Mouse (Mus musculus) neural tube, embryonic 11.5 days (tissue): Measurements from ENCODE around the gene Scnn1g. TPM values are rescaled to one million over a fixed set of nuclear protein-coding genes. Genes with fewer than 3 reads are reported as not detected.

Experiments
- ATAC-seq: fragments of 200-750 bp; cut with Nextera tagmentation; 2 replicates; pipeline ENCODE4 v1.8.0; 2017; ENCODE audit warnings: moderate number of reproducible peaks, mild to moderate bottlenecking, moderate TSS enrichment, moderate library complexity; ENCODE audit not compliant: insufficient read depth, low FRiP score, low TSS enrichment
- DNase-seq: peaks from one replicate; pipeline ENCODE4 v3.0.0-alpha.2; 2015; ENCODE audit warnings: low spot score
- H3K27ac ChIP-seq: fragments of 300-500 bp; sonication (generic); 2 replicates; pipeline ENCODE4 v1.5.1; 2014; ENCODE audit warnings: low read depth, mild to moderate bottlenecking, low read length
- H3K27me3 ChIP-seq: fragments of 300-500 bp; sonication (generic); 2 replicates; pipeline ENCODE4 v1.6.1; 2014; ENCODE audit warnings: mild to moderate bottlenecking, low read length, mixed read lengths; ENCODE audit not compliant: control insufficient read depth, insufficient read depth
- H3K36me3 ChIP-seq: fragments of 300-500 bp; sonication (generic); 2 replicates; pipeline ENCODE4 v1.6.1; 2014; ENCODE audit warnings: mild to moderate bottlenecking, low read length, moderate library complexity, mixed read lengths; ENCODE audit not compliant: control insufficient read depth, insufficient read depth
- H3K4me1 ChIP-seq: fragments of 300-500 bp; sonication (generic); 2 replicates; pipeline ENCODE4 v1.6.1; 2014; ENCODE audit warnings: low read length, mixed read lengths; ENCODE audit not compliant: control insufficient read depth, insufficient read depth
- H3K4me2 ChIP-seq: fragments of 300-500 bp; sonication (generic); 2 replicates; pipeline ENCODE4 v1.6.1; 2014; ENCODE audit warnings: low read depth, mild to moderate bottlenecking, moderate library complexity
- H3K4me3 ChIP-seq: fragments of 300-500 bp; sonication (generic); 2 replicates; pipeline ENCODE4 v1.5.1; 2014; ENCODE audit warnings: low read depth, low read length
- H3K9ac ChIP-seq: fragments of 300-500 bp; sonication (generic); 2 replicates; pipeline ENCODE4 v1.6.1; 2014; ENCODE audit warnings: mild to moderate bottlenecking, low read length
- H3K9me3 ChIP-seq: fragments of 300-500 bp; sonication (generic); 2 replicates; pipeline ENCODE4 v1.6.1; 2016; ENCODE audit warnings: low read length; ENCODE audit not compliant: control insufficient read depth
- WGBS: fragments of 180-500 bp; shearing (Covaris S2); extraction: QIAGEN DNeasy Blood & Tissue Kit; methylation state at CpG from one replicate; pipeline ENCODE4 v1.1.7; 2014; 5-methylcytosine and 5-hydroxymethylcytosine counted together
- polyA plus RNA-seq: library from polyadenylated mRNA; unstranded; fragments of >200 nt; fragmentation: Nextera tagmentation; extraction: Ambion mirVana; gene quantifications from 2 replicates; pipeline ENCODE4 v1.2.1, GENCODE M21; 2014

The Scnn1g gene
- polyA plus RNA-seq, 1 experiment from 2014 or later: 0.07 TPM

- peak overlapping the region; percentile 99 for H3K4me2 ChIP-seq
- H3K9ac ChIP-seq: no peak overlapping the region
- WGBS: 92% methylated on average over 2 of the region's 2 CpGs
These were observed 29.2 kb upstream of the Scnn1g start for GRCm38 (mm10) chr7:121705051-121705450.

GRCm38 (mm10) chr7:121706411-121707072, 27.7 kb upstream of the Scnn1g start:
- ATAC-seq: peak; percentile 22
- WGBS: under 1% methylated on average over 49 of the region's 77 CpGs

More at GRCm38 (mm10) chr7:121705051-121705450, 29.2 kb upstream of the Scnn1g start:
- peaks cover 11% of the 10 kb centered on the region for H3K4me1 ChIP-seq
- no peaks in the 10 kb centered on the region for H3K36me3 ChIP-seq
- no peaks in the 10 kb centered on the region for H3K27me3 ChIP-seq
- H3K27ac ChIP-seq: no peak overlapping the region
- ATAC-seq: no peak
- DNase-seq: no peak
- H3K9me3 ChIP-seq: no peaks in the 10 kb centered on the region
- no peak overlapping the region for H3K4me3 ChIP-seq

GRCm38 (mm10) chr7:121707073-121707667, 27.1 kb upstream of the Scnn1g start, which contains the start of gene Usp31:
TSS of gene Usp31 (minus strand) at chr7:121707253.
- Histone ChIP-seq H3K27ac (peak within 1 kb of the TSS; percentile 87), H3K36me3 (no peaks in the 10 kb centered on the region), H3K9me3 (no peaks in the 10 kb centered on the region), H3K27me3 (no peaks in the 10 kb centered on the region), H3K4me2 (peak within 1 kb of the TSS; percentile 99), H3K9ac (peak within 1 kb of the TSS; percentile 89), H3K4me3 (peak within 1 kb of the TSS; percentile 86), H3K4me1 (peaks cover 11% of the 10 kb centered on the region)
- peak; percentile 98 for ATAC-seq
- DNase-seq: peak; percentile 96
- WGBS: under 1% methylated on average over 44 of the region's 82 CpGs

More at GRCm38 (mm10) chr7:121706411-121707072, 27.7 kb upstream of the Scnn1g start:
- Histone ChIP-seq H3K27me3 (no peaks in the 10 kb centered on the region), H3K4me2 (peak overlapping the region; percentile 99), H3K36me3 (no peaks in the 10 kb centered on the region), H3K4me3 (peak overlapping the region; percentile 86), H3K9me3 (no peaks in the 10 kb centered on the region), H3K4me1 (peaks cover 11% of the 10 kb centered on the region), H3K9ac (peak overlapping the region; percentile 89), H3K27ac (peak overlapping the region; percentile 87)
- peak; percentile 37 for DNase-seq

- 42% methylated on average over 2 of the region's 2 CpGs for WGBS
- Histone ChIP-seq H3K4me2 (no peak overlapping the region), H3K27ac (no peak overlapping the region), H3K27me3 (no peaks in the 10 kb centered on the region), H3K4me3 (no peak overlapping the region), H3K9me3 (no peaks in the 10 kb centered on the region), H3K9ac (no peak overlapping the region), H3K36me3 (no peaks in the 10 kb centered on the region), H3K4me1 (peaks cover 1% of the 10 kb centered on the region; the same call in 1 of the 2 replicates)
- no peak for DNase-seq
- no peak for ATAC-seq
These were observed 23.1 kb upstream of the Scnn1g start for GRCm38 (mm10) chr7:121711171-121711570.

- H3K9me3 ChIP-seq: no peaks in the 10 kb centered on the region
- no peaks in the 10 kb centered on the region for H3K4me1 ChIP-seq
- 79% methylated on average over 7 of the region's 7 CpGs for WGBS
- H3K4me2 ChIP-seq: no peak overlapping the region
- no peaks in the 10 kb centered on the region for H3K36me3 ChIP-seq
- no peak overlapping the region for H3K9ac ChIP-seq
- no peaks in the 10 kb centered on the region for H3K27me3 ChIP-seq
- H3K4me3 ChIP-seq: no peak overlapping the region
- no peak overlapping the region for H3K27ac ChIP-seq
- no peak for ATAC-seq
- no peak for DNase-seq
These were observed 17.2 kb upstream of the Scnn1g start for GRCm38 (mm10) chr7:121717031-121717430.

- ATAC-seq (no peak), DNase-seq (peak; percentile 49)
- H3K27ac ChIP-seq: no peak overlapping the region
- no peak overlapping the region for H3K4me2 ChIP-seq
- 27% methylated on average over 5 of the region's 5 CpGs for whole genome bisulfite sequencing
- no peak overlapping the region for H3K4me3 ChIP-seq
- peaks cover 11% of the 10 kb centered on the region for H3K27me3 ChIP-seq
- H3K36me3 ChIP-seq: no peaks in the 10 kb centered on the region
- no peak overlapping the region for H3K9ac ChIP-seq
- H3K4me1 ChIP-seq: no peaks in the 10 kb centered on the region
- no peaks in the 10 kb centered on the region for H3K9me3 ChIP-seq
These were observed 4.1 kb upstream of the Scnn1g start for GRCm38 (mm10) chr7:121730225-121730624.

- 68% methylated on average over 29 of the region's 29 CpGs for WGBS
- no peak for ATAC-seq
These were observed 3.5 kb downstream of the Scnn1g start for GRCm38 (mm10) chr7:121737511-121738415.

GRCm38 (mm10) chr7:121750244-121750643, 16.0 kb downstream of the Scnn1g start:
- Histone ChIP-seq H3K27ac (no peak overlapping the region), H3K4me1 (no peaks in the 10 kb centered on the region), H3K4me2 (no peak overlapping the region), H3K9me3 (no peaks in the 10 kb centered on the region), H3K27me3 (no peaks in the 10 kb centered on the region), H3K9ac (no peak overlapping the region), H3K36me3 (no peaks in the 10 kb centered on the region), H3K4me3 (no peak overlapping the region)
- 81% methylated on average over 5 of the region's 5 CpGs for WGBS
- DNase-seq (no peak), ATAC-seq (no peak)

More at GRCm38 (mm10) chr7:121737511-121738415, 3.5 kb downstream of the Scnn1g start:
- H3K4me2 ChIP-seq: no peak overlapping the region
- no peaks in the 10 kb centered on the region for H3K4me1 ChIP-seq
- H3K36me3 ChIP-seq: no peaks in the 10 kb centered on the region
- peaks cover 14% of the 10 kb centered on the region for H3K27me3 ChIP-seq
- no peak overlapping the region for H3K27ac ChIP-seq
- no peak for DNase-seq
- H3K4me3 ChIP-seq: no peak overlapping the region
- H3K9ac ChIP-seq: no peak overlapping the region
- H3K9me3 ChIP-seq: no peaks in the 10 kb centered on the region
